Mouse (Mus musculus) hindbrain, embryonic 13.5 days (tissue): Measurements from ENCODE around the gene Gm20388. TPM values are rescaled to one million over a fixed set of nuclear protein-coding genes. Genes with fewer than 3 reads are reported as not detected.

Experiments
- ATAC-seq: fragments of 200-750 bp; cut with Nextera tagmentation; 2 replicates; pipeline ENCODE4 v1.8.0; 2017; ENCODE audit warnings: moderate TSS enrichment; ENCODE audit not compliant: low FRiP score
- H3K27ac ChIP-seq: fragments of 300-500 bp; sonication (generic); 2 replicates; pipeline ENCODE4 v1.5.1; 2015; ENCODE audit warnings: inconsistent platforms, mild to moderate bottlenecking, moderate library complexity
- H3K27me3 ChIP-seq: fragments of 300-500 bp; sonication (generic); 2 replicates; pipeline ENCODE4 v1.6.1; 2015; ENCODE audit warnings: mild to moderate bottlenecking, inconsistent platforms
- H3K36me3 ChIP-seq: fragments of 300-500 bp; sonication (generic); 2 replicates; pipeline ENCODE4 v1.6.1; 2015; ENCODE audit warnings: mild to moderate bottlenecking, inconsistent platforms
- H3K4me1 ChIP-seq: fragments of 300-500 bp; sonication (generic); replicated peaks from 2 replicates; pipeline ENCODE4 v1.6.1; 2015; ENCODE audit warnings: inconsistent platforms
- H3K4me2 ChIP-seq: fragments of 300-500 bp; sonication (generic); 2 replicates; pipeline ENCODE4 v1.6.1; 2015; ENCODE audit warnings: inconsistent platforms, mild to moderate bottlenecking, moderate library complexity
- H3K4me3 ChIP-seq: fragments of 300-500 bp; sonication (generic); 2 replicates; pipeline ENCODE4 v1.5.1; 2015; ENCODE audit warnings: mild to moderate bottlenecking, inconsistent platforms
- H3K9ac ChIP-seq: fragments of 300-500 bp; sonication (generic); 2 replicates; pipeline ENCODE4 v1.6.1; 2015; ENCODE audit warnings: mild to moderate bottlenecking, inconsistent platforms
- H3K9me3 ChIP-seq: fragments of 300-500 bp; sonication (generic); 2 replicates; pipeline ENCODE4 v1.6.1; 2016; ENCODE audit warnings: inconsistent platforms
- WGBS: fragments of 180-500 bp; shearing (Covaris S2); methylation state at CpG from one replicate; pipeline ENCODE4 v1.1.7; 2015; 5-methylcytosine and 5-hydroxymethylcytosine counted together
- polyA plus RNA-seq: library from polyadenylated mRNA; unstranded; fragments of >200 nt; fragmentation: Nextera tagmentation; extraction: Ambion mirVana; gene quantifications from 2 replicates; pipeline ENCODE4 v1.2.1, GENCODE M21; 2015

The Gm20388 gene
- polyA plus RNA-seq, 1 experiment from 2014 or later, result 1.9 TPM

GRCm38 (mm10) chr8:122473911-122474421 lies 2563.3 kb downstream of the Gm20388 start:
- H3K4me3 ChIP-seq, result no peak overlapping the region
- peaks cover 29% of the 10 kb centered on the region for H3K4me1 ChIP-seq
- peaks cover 55% of the 10 kb centered on the region for H3K36me3 ChIP-seq
- ATAC-seq, result no peak
- no peak overlapping the region for H3K27ac ChIP-seq
- no peak overlapping the region for H3K4me2 ChIP-seq
- H3K9me3 ChIP-seq, result no peaks in the 10 kb centered on the region
- H3K27me3 ChIP-seq, result no peaks in the 10 kb centered on the region
- H3K9ac ChIP-seq, result no peak overlapping the region
- WGBS, result 94% methylated on average over 8 of the region's 8 CpGs

- peaks cover 55% of the 10 kb centered on the region for H3K36me3 ChIP-seq
- peak overlapping the region; percentile 97 for H3K9ac ChIP-seq
- H3K27ac ChIP-seq, result peak overlapping the region; percentile 88; the same call in 1 of the 2 replicates
- peak overlapping the region; percentile 97 for H3K4me3 ChIP-seq
- H3K9me3 ChIP-seq, result no peaks in the 10 kb centered on the region
- no peaks in the 10 kb centered on the region for H3K27me3 ChIP-seq
- 0 out of 2 replicates have a peak, but pooled peaks have one; percentile 4 for ATAC-seq
- WGBS, result 16% methylated on average over 16 of the region's 16 CpGs
- peaks cover 29% of the 10 kb centered on the region for H3K4me1 ChIP-seq
- peak overlapping the region; percentile 98 for H3K4me2 ChIP-seq
Measured at GRCm38 (mm10) chr8:122474951-122475560, 2564.4 kb downstream of the Gm20388 start.

GRCm38 (mm10) chr8:122475580-122476320 lies 2565.1 kb downstream of the Gm20388 start, which contains the start of the genes Rnf166 and Ctu2:
Gene Rnf166 (minus strand): TSS chr8:122476064.
Gene Ctu2 (plus strand): TSS chr8:122476143.
- Histone ChIP-seq H3K4me2 (peak within 1 kb of the TSS; percentile 98), H3K27ac (peak within 1 kb of the TSS; percentile 88), H3K4me1 (peaks cover 29% of the 10 kb centered on the region), H3K27me3 (no peaks in the 10 kb centered on the region), H3K9ac (peak within 1 kb of the TSS; percentile 97), H3K4me3 (peak within 1 kb of the TSS; percentile 97), H3K9me3 (no peaks in the 10 kb centered on the region), H3K36me3 (peaks cover 56% of the 10 kb centered on the region)
- under 1% methylated on average over 84 of the region's 103 CpGs for WGBS
- peak; percentile 93 for ATAC-seq

- peaks cover 2% of the 10 kb centered on the region for H3K4me1 ChIP-seq
- peaks cover 74% of the 10 kb centered on the region for H3K36me3 ChIP-seq
- no peak overlapping the region for H3K4me2 ChIP-seq
- no peak overlapping the region for H3K27ac ChIP-seq
- H3K4me3 ChIP-seq, result no peak overlapping the region
- WGBS, result 97% methylated on average over 8 of the region's 8 CpGs
- H3K9ac ChIP-seq, result no peak overlapping the region
- no peaks in the 10 kb centered on the region for H3K27me3 ChIP-seq
- ATAC-seq, result no peak
- no peaks in the 10 kb centered on the region for H3K9me3 ChIP-seq
Measured at GRCm38 (mm10) chr8:122482448-122482847, 2571.8 kb downstream of the Gm20388 start.

- Histone ChIP-seq H3K36me3 (peaks cover 60% of the 10 kb centered on the region), H3K4me2 (no peak overlapping the region), H3K4me3 (no peak overlapping the region), H3K9ac (no peak overlapping the region), H3K27ac (no peak overlapping the region), H3K27me3 (no peaks in the 10 kb centered on the region), H3K9me3 (no peaks in the 10 kb centered on the region), H3K4me1 (no peaks in the 10 kb centered on the region)
- WGBS, result 95% methylated on average over 7 of the region's 7 CpGs
- ATAC-seq, result no peak
Measured at GRCm38 (mm10) chr8:122483877-122484276, 2573.2 kb downstream of the Gm20388 start.

GRCm38 (mm10) chr8:122484831-122485230 lies 2574.2 kb downstream of the Gm20388 start:
- Histone ChIP-seq H3K27me3 (no peaks in the 10 kb centered on the region), H3K4me2 (no peak overlapping the region), H3K4me1 (no peaks in the 10 kb centered on the region), H3K27ac (no peak overlapping the region), H3K9me3 (no peaks in the 10 kb centered on the region), H3K36me3 (peaks cover 51% of the 10 kb centered on the region), H3K9ac (no peak overlapping the region), H3K4me3 (no peak overlapping the region)
- no peak for ATAC-seq
- WGBS, result 90% methylated on average over 12 of the region's 12 CpGs

- no peaks in the 10 kb centered on the region for H3K27me3 ChIP-seq
- WGBS, result 90% methylated on average over 9 of the region's 9 CpGs
Measured at GRCm38 (mm10) chr8:122488387-122488786, 2577.7 kb downstream of the Gm20388 start.

GRCm38 (mm10) chr8:122497016-122497734 lies 2586.5 kb downstream of the Gm20388 start:
- no peak overlapping the region for H3K4me2 ChIP-seq
- 88% methylated on average over 12 of the region's 12 CpGs for WGBS
- ATAC-seq, result no peak
- no peak overlapping the region for H3K4me3 ChIP-seq
- H3K9ac ChIP-seq, result no peak overlapping the region
- H3K27ac ChIP-seq, result no peak overlapping the region
- H3K36me3 ChIP-seq, result no peaks in the 10 kb centered on the region
- 0 out of 2 replicates have a peak, but pooled peaks cover 3% of the 10 kb centered on the region for H3K4me1 ChIP-seq
- H3K9me3 ChIP-seq, result no peaks in the 10 kb centered on the region
- no peaks in the 10 kb centered on the region for H3K27me3 ChIP-seq

More at GRCm38 (mm10) chr8:122488387-122488786, 2577.7 kb downstream of the Gm20388 start:
- no peaks in the 10 kb centered on the region for H3K9me3 ChIP-seq
- no peaks in the 10 kb centered on the region for H3K4me1 ChIP-seq
- H3K27ac ChIP-seq, result no peak overlapping the region
- ATAC-seq, result no peak
- H3K9ac ChIP-seq, result no peak overlapping the region
- no peak overlapping the region for H3K4me3 ChIP-seq
- no peak overlapping the region for H3K4me2 ChIP-seq
- peaks cover 17% of the 10 kb centered on the region for H3K36me3 ChIP-seq

GRCm38 (mm10) chr8:122497912-122498311 lies 2587.3 kb downstream of the Gm20388 start:
- Histone ChIP-seq H3K4me3 (no peak overlapping the region), H3K27ac (no peak overlapping the region), H3K36me3 (no peaks in the 10 kb centered on the region), H3K4me1 (0 out of 2 replicates have a peak, but pooled peaks cover 3% of the 10 kb centered on the region), H3K9ac (no peak overlapping the region), H3K9me3 (no peaks in the 10 kb centered on the region), H3K4me2 (no peak overlapping the region), H3K27me3 (no peaks in the 10 kb centered on the region)
- ATAC-seq, result no peak
- whole genome bisulfite sequencing, result 69% methylated on average over 17 of the region's 17 CpGs

- ATAC-seq, result no peak
Measured at GRCm38 (mm10) chr8:122500856-122501255, 2590.2 kb downstream of the Gm20388 start.

GRCm38 (mm10) chr8:122511552-122511951 lies 2600.9 kb downstream of the Gm20388 start:
- Histone ChIP-seq H3K4me1 (0 out of 2 replicates have a peak, but pooled peaks cover 2% of the 10 kb centered on the region), H3K9ac (no peak overlapping the region), H3K27me3 (no peaks in the 10 kb centered on the region), H3K4me2 (no peak overlapping the region), H3K36me3 (no peaks in the 10 kb centered on the region), H3K9me3 (no peaks in the 10 kb centered on the region), H3K4me3 (no peak overlapping the region), H3K27ac (no peak overlapping the region)
- no peak for ATAC-seq
- 79% methylated on average over 16 of the region's 16 CpGs for WGBS

More at GRCm38 (mm10) chr8:122500856-122501255, 2590.2 kb downstream of the Gm20388 start:
- Histone ChIP-seq H3K27me3 (no peaks in the 10 kb centered on the region), H3K27ac (no peak overlapping the region), H3K9me3 (no peaks in the 10 kb centered on the region), H3K4me1 (peaks cover 3% of the 10 kb centered on the region; the same call in 1 of the 2 replicates), H3K36me3 (no peaks in the 10 kb centered on the region), H3K4me3 (no peak overlapping the region), H3K9ac (no peak overlapping the region), H3K4me2 (no peak overlapping the region)
- 36% methylated on average over 10 of the region's 10 CpGs for WGBS

GRCm38 (mm10) chr8:122512392-122512791 lies 2601.8 kb downstream of the Gm20388 start:
- no peaks in the 10 kb centered on the region for H3K27me3 ChIP-seq
- peaks cover 6% of the 10 kb centered on the region for H3K4me1 ChIP-seq
- no peak overlapping the region for H3K27ac ChIP-seq
- no peaks in the 10 kb centered on the region for H3K36me3 ChIP-seq
- no peak overlapping the region for H3K4me3 ChIP-seq
- WGBS, result 80% methylated on average over 7 of the region's 7 CpGs
- no peak for ATAC-seq
- no peak overlapping the region for H3K4me2 ChIP-seq
- no peak overlapping the region for H3K9ac ChIP-seq
- no peaks in the 10 kb centered on the region for H3K9me3 ChIP-seq
